ENCODE assay signal across 8 mouse cellular contexts in genomic region chr2:71787591-71788460, GRCm38 (mm10). TPM values are rescaled to one million over a fixed set of nuclear protein-coding genes. Genes with fewer than 3 reads are reported as not detected.
A peak's percentile ranks its signal among the peaks of the same experiment; 100 is the strongest.
DNase-seq lines count a peak whose midpoint lies in the region; ATAC-seq and TF ChIP-seq lines count a peak whose summit lies in the region.

No protein-coding gene starts in this region.

- peaks cover 37% of the 10 kb centered on the region for H3K4me1 ChIP-seq in heart, embryonic 13.5 days
- peaks cover 3% of the 10 kb centered on the region; the same call in 1 of the 2 replicates for H3K4me1 ChIP-seq in kidney, postnatal 0 days (replicated peaks; ENCODE audit: insufficient read depth, low read length)
- H3K4me1 ChIP-seq in midbrain, embryonic 10.5 days = peaks cover 31% of the 10 kb centered on the region

- peak; percentile 33; the same call in 1 of the 2 replicates for TF ChIP-seq CTCF in kidney, postnatal 0 days (IDR thresholded peaks at IDR 0.05; ENCODE audit: low read depth)

- no peaks in the 10 kb centered on the region for H3K27me3 ChIP-seq in heart, embryonic 13.5 days (replicated peaks)
- H3K27me3 ChIP-seq in kidney, postnatal 0 days (ENCODE audit: insufficient read depth, low read length) = no peaks in the 10 kb centered on the region
- peaks cover 22% of the 10 kb centered on the region for H3K27me3 ChIP-seq in midbrain, embryonic 10.5 days (ENCODE audit: low read depth, poor library complexity, severe bottlenecking)

- peaks cover 10% of the 10 kb centered on the region; the same call in 1 of the 2 replicates for H3K36me3 ChIP-seq in heart, embryonic 13.5 days
- no peaks in the 10 kb centered on the region for H3K36me3 ChIP-seq in kidney, postnatal 0 days (ENCODE audit: insufficient read depth, low read length)
- peaks cover 4% of the 10 kb centered on the region for H3K36me3 ChIP-seq in midbrain, embryonic 10.5 days

- H3K4me2 ChIP-seq in heart, embryonic 13.5 days = peak overlapping the region; percentile 93
- peak overlapping the region; percentile 92 for H3K4me2 ChIP-seq in kidney, postnatal 0 days (ENCODE audit: low read length)

- H3K9me3 ChIP-seq in heart, embryonic 13.5 days = no peaks in the 10 kb centered on the region
- H3K9me3 ChIP-seq in kidney, postnatal 0 days (replicated peaks; ENCODE audit: low read length) = no peaks in the 10 kb centered on the region
- no peaks in the 10 kb centered on the region for H3K9me3 ChIP-seq in midbrain, embryonic 10.5 days (replicated peaks)

- peak; percentile 8; the same call in 1 of the 2 replicates for ATAC-seq in cerebellum, adult (ENCODE audit: insufficient number of reproducible peaks, low FRiP score, low TSS enrichment)
- ATAC-seq in heart, embryonic 13.5 days (ENCODE audit: extremely low read depth, insufficient number of reproducible peaks, low FRiP score, low TSS enrichment) = no peak
- ATAC-seq in kidney, postnatal 0 days (replicated peaks; ENCODE audit: low FRiP score, low read depth) = no peak

- WGBS in heart, embryonic 13.5 days = 5% methylated on average over 32 of the region's 32 CpGs
- WGBS in kidney, postnatal 0 days = 3% methylated on average over 31 of the region's 32 CpGs
- 1% methylated on average over 32 of the region's 32 CpGs for WGBS in midbrain, embryonic 10.5 days

- peak overlapping the region; percentile 94 for H3K9ac ChIP-seq in heart, embryonic 13.5 days
- peak overlapping the region; percentile 78 for H3K9ac ChIP-seq in kidney, postnatal 0 days (ENCODE audit: low read depth, low read length)

- H3K4me3 ChIP-seq in heart, embryonic 13.5 days = peak overlapping the region; percentile 91
- peak overlapping the region; percentile 79 for H3K4me3 ChIP-seq in kidney, postnatal 0 days (replicated peaks; ENCODE audit: low read depth, low read length)
- peak overlapping the region; percentile 88 for H3K4me3 ChIP-seq in midbrain, embryonic 10.5 days

- peak overlapping the region; percentile 88 for H3K27ac ChIP-seq in heart, embryonic 13.5 days (replicated peaks)
- peak overlapping the region; percentile 83 for H3K27ac ChIP-seq in kidney, postnatal 0 days
- peak overlapping the region; percentile 93 for H3K27ac ChIP-seq in midbrain, embryonic 10.5 days (replicated peaks)

- DNase-seq in cerebellum, adult 9-11 months = no peak
- peak; percentile 61 for DNase-seq in ES-CJ7 (ENCODE audit: low read depth, low spot score)
- DNase-seq in cerebellum, postnatal 10 days = peak; percentile 52 to 56
- DNase-seq in kidney, postnatal 0 days (ENCODE audit: low spot score) = no peak
- peak; percentile 53 for DNase-seq in midbrain, embryonic 10.5 days (ENCODE audit: low spot score)
- peak; percentile 65 for DNase-seq in thymus, postnatal 0 days (ENCODE audit: low spot score)

RNA-seq across cellular contexts. Expression of gene Itga6, which starts 42.4 kb away (rescaled TPM):
- 65.2 and 65.8 TPM in 2 replicates for polyA plus RNA-seq in heart, embryonic 13.5 days (2015; fragmentation: Nextera tagmentation; extraction: Ambion mirVana)
- polyA plus RNA-seq in kidney, postnatal 0 days (2015; fragmentation: Nextera tagmentation; extraction: Ambion mirVana) = 82.4 and 84.5 TPM in 2 replicates
- polyA plus RNA-seq in midbrain, embryonic 10.5 days (2016; fragmentation: Nextera tagmentation; extraction: Ambion mirVana) = 25.3 and 34.3 TPM in 2 replicates
- polyA plus RNA-seq in thymus, postnatal 0 days (2015; fragmentation: Nextera tagmentation; extraction: Ambion mirVana) = 34.9 and 37.8 TPM in 2 replicates

Comparison
In these comparisons a context has a peak if more than half of its experiments do, and no peak if none do; other contexts are left out.
1. DNase-seq: peak in ES-CJ7 (single experiment), cerebellum, postnatal 10 days (2 of 2), midbrain, embryonic 10.5 days (single experiment) and thymus, postnatal 0 days (single experiment); none in cerebellum, adult 9-11 months (single experiment) and kidney, postnatal 0 days (single experiment).
2. Peak in every context shown above with its lines, with median percentiles within 50 percentile points of each other: H3K27ac ChIP-seq and H3K4me3 ChIP-seq.